Mouse (Mus musculus): ENCODE measurements around the gene Ptges.

- no peak for TF ChIP-seq EP300 (IDR thresholded peaks at IDR 0.05; ENCODE audit: low read depth)
- no peak for TF ChIP-seq CTCF (IDR thresholded peaks at IDR 0.05; ENCODE audit: low read depth)
These were observed 10.8 kb downstream of the Ptges start for GRCm38 (mm10) chr2:30918780-30919329.
